Mouse (Mus musculus) heart, adult 2 months (tissue): Measurements from ENCODE around the gene 5430419D17Rik.

Source experiments
- CTCF ChIP-seq: fragments of 200-600 bp; IDR thresholded peaks from 2 replicates; pipeline ENCODE4 v1.8.1; 2022; ENCODE audit warnings: antibody characterized with exemption, mild to moderate bottlenecking, moderate library complexity
- EP300 ChIP-seq: fragments of 200-500 bp; IDR thresholded peaks from 2 replicates; pipeline ENCODE4 v1.6.1; 2011; ENCODE audit warnings: low read depth, low read length, control low read depth; ENCODE audit not compliant: insufficient read depth
- POLR2A ChIP-seq: fragments of 200-500 bp; IDR thresholded peaks from 2 replicates; pipeline ENCODE4 v1.6.1; 2011; ENCODE audit warnings: mild to moderate bottlenecking, low read depth, low read length, control low read depth; ENCODE audit not compliant: insufficient read depth

DNA sequence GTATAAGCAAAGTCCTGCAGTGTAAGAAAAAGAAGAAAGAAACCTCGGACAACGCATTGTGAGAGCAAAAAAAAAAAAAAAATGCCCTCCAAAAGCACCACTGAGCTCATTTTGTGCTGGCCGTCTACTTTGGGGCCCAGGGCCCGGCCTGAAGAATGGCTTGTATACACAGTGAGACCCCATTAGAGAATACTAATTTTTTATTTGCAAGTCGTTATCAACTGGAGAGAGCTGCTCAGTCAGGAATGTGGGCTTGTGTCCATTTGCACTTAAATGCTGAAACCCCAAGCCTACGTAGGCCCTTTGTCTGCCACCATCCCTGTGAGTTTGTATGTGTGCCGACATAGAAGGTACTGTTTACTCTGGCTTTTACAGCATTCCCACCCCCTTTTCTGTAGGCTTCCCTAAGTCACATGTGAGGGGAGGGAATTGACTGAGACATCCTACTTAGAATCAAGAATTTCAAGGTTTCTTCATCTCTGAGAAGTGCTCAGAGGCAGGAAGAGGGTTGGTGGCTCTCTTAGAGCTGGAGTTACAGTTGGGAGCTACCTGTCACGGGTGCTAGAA is 163.4 kb downstream of the 5430419D17Rik start:
- TF ChIP-seq CTCF, result no peak
- TF ChIP-seq EP300, result no peak
- TF ChIP-seq POLR2A, result no peak
